Mouse (Mus musculus) lung, postnatal 36 days (tissue): Measurements from ENCODE around the gene 4933412E24Rik.

ENCODE experiments used
- DNase-seq: peaks from one replicate; pipeline ENCODE4 v3.0.0; 2022; ENCODE audit warnings: mixed read lengths

4933412E24Rik gene

DNA sequence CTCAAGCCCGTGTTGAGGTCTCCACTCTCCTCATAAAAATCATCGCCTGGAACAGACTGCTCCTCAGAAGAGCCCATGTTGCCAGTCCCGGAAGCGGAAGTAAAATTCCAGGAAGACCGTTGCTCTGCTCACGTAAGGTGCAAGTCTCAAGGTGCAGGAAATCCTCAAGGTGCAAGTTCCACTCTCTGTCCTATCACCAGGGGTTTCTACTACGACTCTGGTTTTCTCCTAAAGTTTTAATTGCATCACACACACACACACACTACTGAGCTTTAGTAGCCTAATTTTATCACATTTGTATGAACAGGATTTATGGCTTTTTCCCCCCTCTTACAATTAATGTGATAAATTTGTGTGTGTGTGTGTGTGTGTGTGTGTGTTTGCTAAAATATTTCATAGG is at the start of gene 4933412E24Rik:
TSS of gene 4933412E24Rik (minus strand) at position 101 of the 400 bp plus-strand sequence.
- no peak for DNase-seq

- no peak for DNase-seq
Observed at GRCm38 (mm10) chr15:60030728-60031127, 14.3 kb upstream of the 4933412E24Rik start.

DNA sequence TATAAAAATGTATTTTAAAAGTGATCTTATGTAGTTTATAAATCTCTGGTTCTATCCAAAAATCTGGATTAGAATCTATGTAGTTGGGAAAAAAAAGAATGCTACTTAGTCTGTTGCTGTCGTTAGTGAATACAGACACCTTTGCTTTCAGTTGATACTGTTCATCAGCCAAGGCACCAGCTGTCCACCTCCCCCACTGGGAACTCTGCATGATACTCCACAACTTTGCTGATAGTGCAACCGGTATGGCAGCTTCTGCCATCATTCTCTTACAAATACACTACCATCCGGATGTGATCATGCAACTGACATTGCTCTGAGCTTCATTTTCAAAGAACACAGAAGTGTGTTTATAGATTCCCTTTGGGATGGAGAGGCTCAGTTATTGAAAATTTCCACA is 4.8 kb upstream of the 4933412E24Rik start:
- DNase-seq = no peak

DNA sequence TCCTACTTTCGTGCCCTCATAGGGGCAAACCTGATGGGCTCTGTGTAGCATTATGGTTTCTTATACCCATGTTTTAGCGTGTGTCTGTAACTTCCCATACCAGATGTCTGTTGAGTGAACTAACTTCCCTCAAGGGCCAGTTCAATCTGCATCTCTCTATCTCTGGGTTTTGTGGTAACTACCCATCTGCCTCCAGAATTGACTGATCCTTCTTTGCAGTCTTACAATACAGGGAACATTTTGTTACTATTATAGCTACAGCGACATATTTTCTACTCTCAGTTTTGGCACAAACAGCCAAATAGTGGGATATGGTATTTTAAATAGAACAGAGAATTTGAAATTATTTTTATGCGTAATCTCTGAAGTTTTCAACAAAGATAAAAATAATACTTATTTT is 6.2 kb downstream of the 4933412E24Rik start:
- DNase-seq = no peak

GRCm38 (mm10) chr15:60009610-60010009 is 6.8 kb downstream of the 4933412E24Rik start:
- DNase-seq = no peak

- no peak for DNase-seq
Observed at GRCm38 (mm10) chr15:59983777-59984176, 32.6 kb downstream of the 4933412E24Rik start.

- no peak for DNase-seq
Observed at GRCm38 (mm10) chr15:59975310-59975709, 41.1 kb downstream of the 4933412E24Rik start.

GRCm38 (mm10) chr15:59974584-59974983 is 41.8 kb downstream of the 4933412E24Rik start:
- DNase-seq = no peak

- no peak for DNase-seq
Observed at GRCm38 (mm10) chr15:59973651-59974519, 42.5 kb downstream of the 4933412E24Rik start.
